Mouse (Mus musculus): ENCODE results near the gene Ppp1r15a. TPM values are rescaled to one million over a fixed set of nuclear protein-coding genes. Genes with fewer than 3 reads are reported as not detected.
A peak's percentile ranks its signal among the peaks of the same experiment; 100 is the strongest.

Gene Ppp1r15a
- polyA plus RNA-seq (2014; fragmentation: Nextera tagmentation; extraction: Ambion mirVana): 20.7 and 21.9 TPM in 2 replicates

- ATAC-seq (ENCODE audit: low read depth) (peak; percentile 85), DNase-seq (ENCODE audit: low spot score) (peak; percentile 96)
- H3K9ac ChIP-seq (ENCODE audit: low read depth, low read length): peak within 1 kb of the TSS; percentile 89
- H3K4me2 ChIP-seq (ENCODE audit: low read depth, low read length): peak within 1 kb of the TSS; percentile 94
- H3K27ac ChIP-seq (replicated peaks; ENCODE audit: low read depth, low read length): peak within 1 kb of the TSS; percentile 94
- WGBS: under 1% methylated on average over 52 of the region's 54 CpGs
- H3K9me3 ChIP-seq (ENCODE audit: control insufficient read depth, low read length): no peaks in the 10 kb centered on the region
- no peaks in the 10 kb centered on the region for H3K27me3 ChIP-seq (replicated peaks; ENCODE audit: control insufficient read depth, insufficient read depth, low read length)
- peak within 1 kb of the TSS; percentile 77 for H3K4me3 ChIP-seq (ENCODE audit: low read depth, low read length)
- H3K4me1 ChIP-seq (ENCODE audit: control insufficient read depth, insufficient read depth, low read length): peaks cover 28% of the 10 kb centered on the region
- H3K36me3 ChIP-seq (ENCODE audit: control insufficient read depth, insufficient read depth, low read length): peaks cover 10% of the 10 kb centered on the region; the same call in 1 of the 2 replicates
Measured at GRCm38 (mm10) chr7:45525809-45526473, at the start of gene Ppp1r15a, which contains the start of gene Plekha4. Gene Ppp1r15a, minus strand, starts transcription at chr7:45526268. Gene Plekha4, plus strand, starts transcription at chr7:45526330.

GRCm38 (mm10) chr7:45574472-45575379 is 48.7 kb upstream of the Ppp1r15a start:
- H3K9ac ChIP-seq (ENCODE audit: low read depth, low read length): no peak overlapping the region
- WGBS: 85% methylated on average over 15 of the region's 15 CpGs
- H3K27ac ChIP-seq (replicated peaks; ENCODE audit: low read depth, low read length): no peak overlapping the region
- H3K4me1 ChIP-seq (ENCODE audit: control insufficient read depth, insufficient read depth, low read length): peaks cover 14% of the 10 kb centered on the region; the same call in 1 of the 2 replicates
- peaks cover 31% of the 10 kb centered on the region for H3K36me3 ChIP-seq (ENCODE audit: control insufficient read depth, insufficient read depth, low read length)
- no peaks in the 10 kb centered on the region for H3K27me3 ChIP-seq (replicated peaks; ENCODE audit: control insufficient read depth, insufficient read depth, low read length)
- no peak overlapping the region for H3K4me3 ChIP-seq (ENCODE audit: low read depth, low read length)
- ATAC-seq (ENCODE audit: low read depth) (no peak), DNase-seq (ENCODE audit: low spot score) (no peak)
- H3K4me2 ChIP-seq (ENCODE audit: low read depth, low read length): no peak overlapping the region
- H3K9me3 ChIP-seq (ENCODE audit: control insufficient read depth, low read length): no peaks in the 10 kb centered on the region

- peaks cover 29% of the 10 kb centered on the region for H3K36me3 ChIP-seq (ENCODE audit: control insufficient read depth, insufficient read depth, low read length)
- no peak overlapping the region for H3K9ac ChIP-seq (ENCODE audit: low read depth, low read length)
- no peak overlapping the region for H3K27ac ChIP-seq (replicated peaks; ENCODE audit: low read depth, low read length)
- H3K9me3 ChIP-seq (ENCODE audit: control insufficient read depth, low read length): no peaks in the 10 kb centered on the region
- peaks cover 14% of the 10 kb centered on the region; the same call in 1 of the 2 replicates for H3K4me1 ChIP-seq (ENCODE audit: control insufficient read depth, insufficient read depth, low read length)
- no peak overlapping the region for H3K4me2 ChIP-seq (ENCODE audit: low read depth, low read length)
- no peak overlapping the region for H3K4me3 ChIP-seq (ENCODE audit: low read depth, low read length)
- 73% methylated on average over 8 of the region's 8 CpGs for WGBS
- H3K27me3 ChIP-seq (replicated peaks; ENCODE audit: control insufficient read depth, insufficient read depth, low read length): no peaks in the 10 kb centered on the region
- DNase-seq (ENCODE audit: low spot score) (no peak), ATAC-seq (ENCODE audit: low read depth) (no peak)
Measured at GRCm38 (mm10) chr7:45573954-45574353, 47.9 kb upstream of the Ppp1r15a start.

- Histone ChIP-seq H3K36me3 (ENCODE audit: control insufficient read depth, insufficient read depth, low read length) (peaks cover 12% of the 10 kb centered on the region; the same call in 1 of the 2 replicates), H3K9ac (ENCODE audit: low read depth, low read length) (no peak overlapping the region), H3K27me3 (replicated peaks; ENCODE audit: control insufficient read depth, insufficient read depth, low read length) (no peaks in the 10 kb centered on the region), H3K27ac (replicated peaks; ENCODE audit: low read depth, low read length) (no peak overlapping the region), H3K4me2 (ENCODE audit: low read depth, low read length) (peak overlapping the region; percentile 83; the same call in 1 of the 2 replicates), H3K9me3 (ENCODE audit: control insufficient read depth, low read length) (no peaks in the 10 kb centered on the region), H3K4me3 (ENCODE audit: low read depth, low read length) (no peak overlapping the region), H3K4me1 (ENCODE audit: control insufficient read depth, insufficient read depth, low read length) (peaks cover 26% of the 10 kb centered on the region)
- ATAC-seq (ENCODE audit: low read depth) (no peak), DNase-seq (ENCODE audit: low spot score) (no peak)
- WGBS: 32% methylated on average over 1 of the region's 1 CpGs
Measured at GRCm38 (mm10) chr7:45571966-45572365, 45.9 kb upstream of the Ppp1r15a start.

- Histone ChIP-seq H3K27ac (replicated peaks; ENCODE audit: low read depth, low read length) (peak within 1 kb of the TSS; percentile 88), H3K4me3 (ENCODE audit: low read depth, low read length) (peak within 1 kb of the TSS; percentile 73), H3K27me3 (replicated peaks; ENCODE audit: control insufficient read depth, insufficient read depth, low read length) (no peaks in the 10 kb centered on the region), H3K36me3 (ENCODE audit: control insufficient read depth, insufficient read depth, low read length) (no peaks in the 10 kb centered on the region), H3K9me3 (ENCODE audit: control insufficient read depth, low read length) (no peaks in the 10 kb centered on the region), H3K9ac (ENCODE audit: low read depth, low read length) (peak within 1 kb of the TSS; percentile 84), H3K4me1 (ENCODE audit: control insufficient read depth, insufficient read depth, low read length) (peaks cover 26% of the 10 kb centered on the region), H3K4me2 (ENCODE audit: low read depth, low read length) (peak within 1 kb of the TSS; percentile 83)
- ATAC-seq (ENCODE audit: low read depth) (peak; percentile 62), DNase-seq (ENCODE audit: low spot score) (peak; percentile 88)
- 1% methylated on average over 30 of the region's 42 CpGs for WGBS
Measured at GRCm38 (mm10) chr7:45570103-45570741, 44.2 kb upstream of the Ppp1r15a start, which contains the start of gene Bcat2. Gene Bcat2, plus strand, starts transcription at chr7:45570153.

- no peaks in the 10 kb centered on the region for H3K36me3 ChIP-seq (ENCODE audit: control insufficient read depth, insufficient read depth, low read length)
- DNase-seq (ENCODE audit: low spot score) (no peak), ATAC-seq (ENCODE audit: low read depth) (peak; percentile 2; the same call in 1 of the 2 replicates)
- H3K4me2 ChIP-seq (ENCODE audit: low read depth, low read length): peak overlapping the region; percentile 79
- 78% methylated on average over 10 of the region's 10 CpGs for WGBS
- H3K4me3 ChIP-seq (ENCODE audit: low read depth, low read length): peak overlapping the region; percentile 42
- peaks cover 26% of the 10 kb centered on the region for H3K4me1 ChIP-seq (ENCODE audit: control insufficient read depth, insufficient read depth, low read length)
- H3K27me3 ChIP-seq (replicated peaks; ENCODE audit: control insufficient read depth, insufficient read depth, low read length): no peaks in the 10 kb centered on the region
- peak overlapping the region; percentile 88 for H3K27ac ChIP-seq (replicated peaks; ENCODE audit: low read depth, low read length)
- H3K9ac ChIP-seq (ENCODE audit: low read depth, low read length): peak overlapping the region; percentile 59; the same call in 1 of the 2 replicates
- H3K9me3 ChIP-seq (ENCODE audit: control insufficient read depth, low read length): no peaks in the 10 kb centered on the region
Measured at GRCm38 (mm10) chr7:45568601-45569473, 42.8 kb upstream of the Ppp1r15a start.

- peak; percentile 97 for ATAC-seq (ENCODE audit: low read depth)
- no peaks in the 10 kb centered on the region for H3K9me3 ChIP-seq (ENCODE audit: control insufficient read depth, low read length)
- WGBS: under 1% methylated on average over 23 of the region's 24 CpGs
Measured at GRCm38 (mm10) chr7:45567780-45568516, 41.9 kb upstream of the Ppp1r15a start.

More at GRCm38 (mm10) chr7:45567780-45568516, 41.9 kb upstream of the Ppp1r15a start:
- peak overlapping the region; percentile 59 for H3K9ac ChIP-seq (ENCODE audit: low read depth, low read length)
- H3K27ac ChIP-seq (replicated peaks; ENCODE audit: low read depth, low read length): peak overlapping the region; percentile 88
- no peaks in the 10 kb centered on the region for H3K27me3 ChIP-seq (replicated peaks; ENCODE audit: control insufficient read depth, insufficient read depth, low read length)
- no peaks in the 10 kb centered on the region for H3K36me3 ChIP-seq (ENCODE audit: control insufficient read depth, insufficient read depth, low read length)
- H3K4me3 ChIP-seq (ENCODE audit: low read depth, low read length): peak overlapping the region; percentile 42
- DNase-seq (ENCODE audit: low spot score): peak; percentile 98
- peak overlapping the region; percentile 79 for H3K4me2 ChIP-seq (ENCODE audit: low read depth, low read length)
- H3K4me1 ChIP-seq (ENCODE audit: control insufficient read depth, insufficient read depth, low read length): peaks cover 26% of the 10 kb centered on the region

All from embryonic facial prominence, embryonic 14.5 days (tissue).